ENCODE assay signal across 28 mouse cellular contexts in genomic region chr3:103766789-103767188, GRCm38 (mm10). TPM values are rescaled to one million over a fixed set of nuclear protein-coding genes. Genes with fewer than 3 reads are reported as not detected.
A peak's percentile ranks its signal among the peaks of the same experiment; 100 is the strongest.
DNase-seq lines count a peak whose midpoint lies in the region; ATAC-seq and TF ChIP-seq lines count a peak whose summit lies in the region.
"Had no signal": no experiment of that assay in that cellular context is flagged by ENCODE, and none has a peak within 500 bp of the region (broad histone marks: within the 10 kb centered on the region; RNA-seq: fewer than 3 reads in every experiment).

No protein-coding gene starts in this region.

- H3K9me3 ChIP-seq in heart, postnatal 0 days (replicated peaks; ENCODE audit: control insufficient read depth, low read length) = no peaks in the 10 kb centered on the region
- H3K9me3 ChIP-seq: embryonic facial prominence, embryonic 10.5 days; embryonic facial prominence, embryonic 12.5 days; forebrain, embryonic 13.5 days; forebrain, embryonic 15.5 days; G1E had no signal

- no peak for TF ChIP-seq POLR2A in heart, adult 2 months (IDR thresholded peaks at IDR 0.05; ENCODE audit: insufficient read depth, low read depth, low read length)

- no peaks in the 10 kb centered on the region for H3K27me3 ChIP-seq in heart, adult 2 months (ENCODE audit: control insufficient read depth, insufficient read depth, low read length)
- H3K27me3 ChIP-seq in heart, postnatal 0 days (ENCODE audit: control insufficient read depth, insufficient read depth, low read length) = no peaks in the 10 kb centered on the region
- H3K27me3 ChIP-seq: CH12.LX; embryonic facial prominence, embryonic 12.5 days; forebrain, embryonic 13.5 days; forebrain, embryonic 15.5 days; Patski had no signal

- no peak for TF ChIP-seq EP300 in heart, adult 2 months (IDR thresholded peaks at IDR 0.05; ENCODE audit: insufficient read depth, low read depth, low read length)
- TF ChIP-seq EP300 in heart, postnatal 0 days (IDR thresholded peaks at IDR 0.05; ENCODE audit: low read depth) = 0 out of 2 replicates have a peak, but pooled peaks have one; percentile 40

- H3K36me3 ChIP-seq in heart, adult 2 months (ENCODE audit: control insufficient read depth, insufficient read depth, low read length) = peaks cover 52% of the 10 kb centered on the region
- H3K36me3 ChIP-seq in heart, postnatal 0 days (replicated peaks; ENCODE audit: control insufficient read depth, insufficient read depth, low read length) = peaks cover 48% of the 10 kb centered on the region

- no peak overlapping the region for H3K9ac ChIP-seq in heart, adult 2 months (ENCODE audit: low read depth, low read length)
- H3K9ac ChIP-seq in heart, postnatal 0 days (replicated peaks; ENCODE audit: low read depth, low read length) = no peak overlapping the region
- H3K9ac ChIP-seq: embryonic facial prominence, embryonic 12.5 days; forebrain, embryonic 13.5 days; forebrain, embryonic 15.5 days had no signal

- intact Hi-C loops in gastrocnemius, adult 2 months (cut with DNase I) = no loop called here
- intact Hi-C loops in gastrocnemius, postnatal 36 days (cut with DNase I) = no loop called here
- intact Hi-C loops in heart, adult 2 months (cut with DNase I) = no loop called here
- intact Hi-C loops in heart, postnatal 14 days (cut with DNase I) = no loop called here

- WGBS in heart, adult 2 months = 52% methylated on average over 3 of the region's 3 CpGs
- WGBS in heart, postnatal 0 days = 69% methylated on average over 3 of the region's 3 CpGs

- no peak overlapping the region for H3K4me2 ChIP-seq in heart, postnatal 0 days (ENCODE audit: low read depth, low read length)
- H3K4me2 ChIP-seq: embryonic facial prominence, embryonic 12.5 days; forebrain, embryonic 13.5 days; forebrain, embryonic 15.5 days had no signal

- no peak for DNase-seq in gastrocnemius, adult 2 months
- DNase-seq in gastrocnemius, postnatal 36 days = no peak
- no peak for DNase-seq in heart, adult 2 months
- DNase-seq in heart, postnatal 14 days = no peak
- no peak for DNase-seq in heart, postnatal 0 days (ENCODE audit: low spot score)
- DNase-seq in heart, postnatal 4 days = no peak
- DNase-seq: adrenal gland, adult 8-10 months; adrenal gland, postnatal 14 days; adrenal gland, postnatal 36 days; B cell, adult 2 months; cerebellum, adult 11-12 months; cerebellum, adult 2 months; cerebellum, adult 9-10 months; cerebellum, postnatal 10 days; cerebellum, postnatal 25 days had no signal

- peaks cover 10% of the 10 kb centered on the region for H3K79me2 ChIP-seq in heart, adult 2 months (replicated peaks; ENCODE audit: control insufficient read depth, insufficient read depth, low read length)

- no peak overlapping the region for H3K4me3 ChIP-seq in gastrocnemius, adult 2 months
- H3K4me3 ChIP-seq in heart, adult 2 months = no peak overlapping the region
- no peak overlapping the region for H3K4me3 ChIP-seq in heart, postnatal 0 days (ENCODE audit: low read depth, low read length)
- H3K4me3 ChIP-seq: embryonic facial prominence, embryonic 10.5 days; embryonic facial prominence, embryonic 12.5 days; forebrain, embryonic 13.5 days; forebrain, embryonic 15.5 days had no signal

- peak overlapping the region; percentile 12; the same call in 1 of the 2 replicates for H3K27ac ChIP-seq in gastrocnemius, adult 2 months
- peak overlapping the region; percentile 26; the same call in 1 of the 2 replicates for H3K27ac ChIP-seq in heart, adult 2 months
- H3K27ac ChIP-seq in heart, postnatal 0 days (ENCODE audit: low read depth) = no peak overlapping the region
- H3K27ac ChIP-seq: embryonic facial prominence, embryonic 10.5 days; embryonic facial prominence, embryonic 12.5 days; forebrain, embryonic 13.5 days; forebrain, embryonic 15.5 days had no signal

- peaks cover 5% of the 10 kb centered on the region for H3K4me1 ChIP-seq in heart, adult 2 months (ENCODE audit: control insufficient read depth, insufficient read depth, low read length)
- H3K4me1 ChIP-seq in heart, postnatal 0 days (ENCODE audit: control insufficient read depth, insufficient read depth) = peaks cover 13% of the 10 kb centered on the region
- H3K4me1 ChIP-seq: embryonic facial prominence, embryonic 10.5 days; embryonic facial prominence, embryonic 12.5 days; forebrain, embryonic 13.5 days had no signal

- ATAC-seq in heart, postnatal 0 days (ENCODE audit: insufficient read depth, low read depth) = no peak
- ATAC-seq: activated CD4-positive, CD25-positive, alpha-beta regulatory T cell, adult 4 months; CD4-positive, CD25-positive, alpha-beta regulatory T cell, adult 4 months; forebrain, embryonic 13.5 days; forebrain, embryonic 15.5 days; Patski had no signal

- TF ChIP-seq CTCF in gastrocnemius, adult 2 months (IDR thresholded peaks at IDR 0.05) = no peak
- no peak for TF ChIP-seq CTCF in heart, adult 2 months (IDR thresholded peaks at IDR 0.05)
- no peak for TF ChIP-seq CTCF in heart, postnatal 0 days (IDR thresholded peaks at IDR 0.05; ENCODE audit: low read depth)

RNA-seq across cellular contexts. Expression of gene Hipk1, which starts 24.6 kb away (rescaled TPM):
- total RNA-seq in gastrocnemius, adult 2 months (2021) = 10 to 100 TPM; 67.2 to 73.7 TPM
- 10 to 100 TPM; 53.8 to 61.3 TPM for total RNA-seq in gastrocnemius, postnatal 36 days (2021)
- 100 to 1,000 TPM in 1 of 2 experiments, 10 to 100 TPM in 1; 98.1 to 109 TPM for total RNA-seq in heart, adult 2 months (2021)
- 50.8 and 61.5 TPM in 2 replicates for polyA plus RNA-seq in heart, adult 2 months (2012; rRNA removed)
- 100 to 1,000 TPM; 113 to 115 TPM for total RNA-seq in heart, postnatal 14 days (2021)
- 56.9 and 61.1 TPM in 2 replicates for total RNA-seq in heart, postnatal 0 days (2014; rRNA removed; ENCODE audit: low replicate concordance)
- polyA plus RNA-seq in heart, postnatal 0 days (2015; fragmentation: Nextera tagmentation; extraction: Ambion mirVana) = 6.1 and 7.0 TPM in 2 replicates
- 10 to 100 TPM; 96.7 to 98.2 TPM for total RNA-seq in heart, postnatal 4 days (2021)

RNA-seq across cellular contexts. Expression of gene Gm10964, which starts 27.6 kb away (rescaled TPM):
- not detected for total RNA-seq in gastrocnemius, adult 2 months (2021)
- not detected for total RNA-seq in gastrocnemius, postnatal 36 days (2021)
- total RNA-seq in heart, adult 2 months (2021) = not detected
- polyA plus RNA-seq in heart, adult 2 months (2012; rRNA removed) = not detected in 2 replicates
- total RNA-seq in heart, postnatal 14 days (2021) = not detected
- not detected in 2 replicates for total RNA-seq in heart, postnatal 0 days (2014; rRNA removed; ENCODE audit: low replicate concordance)
- not detected in 2 replicates for polyA plus RNA-seq in heart, postnatal 0 days (2015; fragmentation: Nextera tagmentation; extraction: Ambion mirVana)
- total RNA-seq in heart, postnatal 4 days (2021) = not detected
- total RNA-seq: adrenal gland, adult 18-20 months; adrenal gland, adult 8-10 months; adrenal gland, postnatal 14 days; adrenal gland, postnatal 36 days; CH12.LX; G1E had no signal
- polyA plus RNA-seq: activated CD4-positive, CD25-positive, alpha-beta regulatory T cell, adult 4 months; CD4-positive, CD25-positive, alpha-beta regulatory T cell, adult 4 months; cerebellum, adult 2 months; cortical plate, adult 2 months; embryonic facial prominence, embryonic 10.5 days; embryonic facial prominence, embryonic 12.5 days; embryonic facial prominence, embryonic 14.5 days; forebrain, embryonic 11.5 days; forebrain, embryonic 13.5 days; forebrain, embryonic 15.5 days; G1E; Patski had no signal

RNA-seq across cellular contexts. Expression of gene Olfml3, which starts 29.0 kb away (rescaled TPM):
- 1 to 10 TPM; 2.6 to 8.3 TPM for total RNA-seq in gastrocnemius, adult 2 months (2021)
- total RNA-seq in gastrocnemius, postnatal 36 days (2021) = 1 to 10 TPM; 4.4 to 5.8 TPM
- total RNA-seq in heart, adult 2 months (2021) = 1 to 10 TPM; 5.7 to 6.0 TPM
- 11.7 and 12.8 TPM in 2 replicates for polyA plus RNA-seq in heart, adult 2 months (2012; rRNA removed)
- total RNA-seq in heart, postnatal 14 days (2021) = 1 to 10 TPM; 4.8 to 5.3 TPM
- total RNA-seq in heart, postnatal 0 days (2014; rRNA removed; ENCODE audit: low replicate concordance) = 14.0 and 20.5 TPM in 2 replicates
- 10.6 and 11.4 TPM in 2 replicates for polyA plus RNA-seq in heart, postnatal 0 days (2015; fragmentation: Nextera tagmentation; extraction: Ambion mirVana)
- total RNA-seq in heart, postnatal 4 days (2021) = 10 to 100 TPM; 11.8 to 13.0 TPM
- polyA plus RNA-seq: G1E had no signal

RNA-seq across cellular contexts. Expression of gene Dclre1b, which starts 42.5 kb away (rescaled TPM):
- 1 to 10 TPM; 6.4 to 8.6 TPM for total RNA-seq in gastrocnemius, adult 2 months (2021)
- 1 to 10 TPM; 2.5 to 5.1 TPM for total RNA-seq in gastrocnemius, postnatal 36 days (2021)
- 10 to 100 TPM; 10.7 to 12.0 TPM for total RNA-seq in heart, adult 2 months (2021)
- 6.9 and 7.4 TPM in 2 replicates for polyA plus RNA-seq in heart, adult 2 months (2012; rRNA removed)
- total RNA-seq in heart, postnatal 14 days (2021) = 10 to 100 TPM; 11.7 to 12.7 TPM
- total RNA-seq in heart, postnatal 0 days (2014; rRNA removed; ENCODE audit: low replicate concordance) = 3.5 and 3.9 TPM in 2 replicates
- 13.5 and 14.2 TPM in 2 replicates for polyA plus RNA-seq in heart, postnatal 0 days (2015; fragmentation: Nextera tagmentation; extraction: Ambion mirVana)
- 10 to 100 TPM; 13.6 to 14.2 TPM for total RNA-seq in heart, postnatal 4 days (2021)

RNA-seq across cellular contexts. Expression of gene Ap4b1, which starts 42.5 kb away (rescaled TPM):
- total RNA-seq in gastrocnemius, adult 2 months (2021) = 1 to 10 TPM; 7.1 to 8.8 TPM
- total RNA-seq in gastrocnemius, postnatal 36 days (2021) = 10 to 100 TPM in 1 of 2 experiments, 1 to 10 TPM in 1; 7.4 to 10.8 TPM
- 10 to 100 TPM; 14.8 to 17.7 TPM for total RNA-seq in heart, adult 2 months (2021)
- 14.6 and 25.0 TPM in 2 replicates for polyA plus RNA-seq in heart, adult 2 months (2012; rRNA removed)
- total RNA-seq in heart, postnatal 14 days (2021) = 10 to 100 TPM; 12.7 to 13.9 TPM
- 14.5 and 38.1 TPM in 2 replicates for total RNA-seq in heart, postnatal 0 days (2014; rRNA removed; ENCODE audit: low replicate concordance)
- 14.5 and 14.9 TPM in 2 replicates for polyA plus RNA-seq in heart, postnatal 0 days (2015; fragmentation: Nextera tagmentation; extraction: Ambion mirVana)
- 1 to 10 TPM; 8.6 to 9.1 TPM for total RNA-seq in heart, postnatal 4 days (2021)
